Comparison of ENCODE assay signal across 29 mouse cellular contexts in the genomic region with DNA sequence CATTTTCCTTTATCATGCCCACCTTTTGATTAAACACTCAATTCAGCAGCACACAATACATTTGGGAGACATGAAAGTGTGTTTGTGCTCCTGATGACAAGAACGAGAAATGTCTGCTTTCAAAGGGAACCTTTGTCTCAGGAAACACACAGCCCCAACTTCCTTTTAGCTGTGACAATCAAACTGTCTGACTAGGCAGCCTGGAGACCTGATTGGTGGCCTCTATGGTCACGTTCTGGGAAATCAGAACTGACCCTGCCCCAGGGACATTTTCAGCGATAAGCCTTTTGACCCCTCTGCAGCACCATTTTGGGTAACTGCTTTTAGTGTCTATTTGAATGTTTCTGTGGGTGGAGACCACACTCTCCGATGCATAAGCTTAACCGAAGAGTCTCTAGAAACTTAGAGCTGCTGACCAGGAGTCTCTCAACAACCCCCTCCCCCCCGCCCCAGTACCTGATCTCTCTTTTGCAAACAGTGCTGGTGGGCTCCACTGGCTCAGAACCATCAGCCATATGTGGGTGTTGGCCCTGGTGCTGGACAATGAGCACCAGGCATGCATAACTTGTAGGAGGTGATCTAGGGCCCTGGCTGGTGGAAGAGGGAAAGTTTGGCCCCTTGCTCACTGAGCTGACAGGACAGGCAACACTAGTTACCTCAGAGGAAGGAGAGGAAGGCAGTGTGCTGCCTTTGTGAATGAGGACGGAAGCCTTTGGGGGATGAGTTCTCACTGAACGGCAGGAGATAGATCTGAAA. TPM values are rescaled to one million over a fixed set of nuclear protein-coding genes. Genes with fewer than 3 reads are reported as not detected.
DNase-seq lines count a peak whose midpoint lies in the region; ATAC-seq and TF ChIP-seq lines count a peak whose summit lies in the region.
"Had no signal": no experiment of that assay in that cellular context is flagged by ENCODE, and none has a peak within 500 bp of the region (broad histone marks: within the 10 kb centered on the region; RNA-seq: fewer than 3 reads in every experiment).

No protein-coding gene starts in this region.

- in situ Hi-C loops in Patski (cut with MboI; ENCODE audit: low pct_unique_long_range_greater_than_20kb) = no loop called here

- 31% methylated on average over 8 of the region's 8 CpGs for WGBS in kidney, postnatal 0 days

- TF ChIP-seq CTCF in kidney, postnatal 0 days (IDR thresholded peaks at IDR 0.05; ENCODE audit: low read depth) = no peak
- TF ChIP-seq CTCF in Patski (IDR thresholded peaks at IDR 0.05) = no peak

- H3K4me3 ChIP-seq in kidney, postnatal 0 days (replicated peaks; ENCODE audit: low read depth, low read length) = no peak overlapping the region
- H3K4me3 ChIP-seq in megakaryocyte, embryonic 14.5 days (replicated peaks) = peak overlapping the region; percentile 15
- H3K4me3 ChIP-seq: hindbrain, embryonic 15.5 days; intestine, embryonic 15.5 days; midbrain, embryonic 15.5 days had no signal

- CTCF ChIA-PET in Patski (lab: Charles Lee) = interaction anchor here (0.8 to 2.5 kb wide), 7 partner anchors 9 to 18 kb away, joined by 3 to 9 read pairs (median 4); no protein-coding TSS in a partner anchor

- H3K27ac ChIP-seq in kidney, postnatal 0 days = peak overlapping the region; percentile 56
- H3K27ac ChIP-seq: hindbrain, embryonic 15.5 days; intestine, embryonic 15.5 days; midbrain, embryonic 15.5 days had no signal

- intact Hi-C loops in gastrocnemius, postnatal 36 days (cut with DNase I) = no loop called here

- no peaks in the 10 kb centered on the region for H3K27me3 ChIP-seq in kidney, postnatal 0 days (ENCODE audit: insufficient read depth, low read length)
- no peaks in the 10 kb centered on the region for H3K27me3 ChIP-seq in Patski
- peaks cover 25% of the 10 kb centered on the region for H3K27me3 ChIP-seq in megakaryocyte, embryonic 14.5 days (replicated peaks)
- H3K27me3 ChIP-seq: hindbrain, embryonic 15.5 days; intestine, embryonic 15.5 days; midbrain, embryonic 15.5 days had no signal

- no peaks in the 10 kb centered on the region for H3K9me3 ChIP-seq in kidney, postnatal 0 days (replicated peaks; ENCODE audit: low read length)
- no peaks in the 10 kb centered on the region for H3K9me3 ChIP-seq in megakaryocyte, embryonic 14.5 days
- H3K9me3 ChIP-seq: hindbrain, embryonic 15.5 days; intestine, embryonic 15.5 days; midbrain, embryonic 15.5 days had no signal

- H3K4me1 ChIP-seq in kidney, postnatal 0 days (replicated peaks; ENCODE audit: insufficient read depth, low read length) = no peaks in the 10 kb centered on the region; the same call in 1 of the 2 replicates
- peaks cover 16% of the 10 kb centered on the region for H3K4me1 ChIP-seq in megakaryocyte, embryonic 14.5 days
- H3K4me1 ChIP-seq: intestine, embryonic 15.5 days; midbrain, embryonic 15.5 days had no signal

- H3K36me3 ChIP-seq in kidney, postnatal 0 days (ENCODE audit: insufficient read depth, low read length) = no peaks in the 10 kb centered on the region
- H3K36me3 ChIP-seq in megakaryocyte, embryonic 14.5 days (replicated peaks; ENCODE audit: low read length) = no peaks in the 10 kb centered on the region
- H3K36me3 ChIP-seq: hindbrain, embryonic 15.5 days; intestine, embryonic 15.5 days; midbrain, embryonic 15.5 days had no signal

- POLR2A ChIA-PET in Patski (lab: Charles Lee) = interaction anchor here (0.9 kb wide), 1 partner anchor 14 kb away, joined by 3 read pairs; no protein-coding TSS in a partner anchor

- H3K9ac ChIP-seq in kidney, postnatal 0 days (ENCODE audit: low read depth, low read length) = no peak overlapping the region
- H3K9ac ChIP-seq: hindbrain, embryonic 15.5 days; intestine, embryonic 15.5 days; midbrain, embryonic 15.5 days had no signal

- DNase-seq in frontal cortex, postnatal 14 days (ENCODE audit: low spot score in 2 of 2) = no peak
- DNase-seq in kidney, postnatal 0 days (ENCODE audit: low spot score) = peak; percentile 75
- no peak for DNase-seq in kidney, adult 11 months
- DNase-seq in Patski (ENCODE audit: low read depth, low spot score) = no peak
- no peak for DNase-seq in gastrocnemius, postnatal 36 days
- DNase-seq: adrenal gland, postnatal 25 days; B cell, adult 2 months; cerebellum, adult 11 months; cerebellum, postnatal 10 days; embryo, embryonic 11 days; gastrocnemius, postnatal 10 days; right cerebral cortex, postnatal 25 days; thymus, adult 18-20 months had no signal

- peak overlapping the region; percentile 21; the same call in 1 of the 2 replicates for H3K4me2 ChIP-seq in kidney, postnatal 0 days (ENCODE audit: low read length)
- H3K4me2 ChIP-seq: hindbrain, embryonic 15.5 days; intestine, embryonic 15.5 days; midbrain, embryonic 15.5 days had no signal

- 0 out of 2 replicates have a peak, but pooled peaks have one; percentile 4 for ATAC-seq in frontal cortex, adult (ENCODE audit: low TSS enrichment)
- peak; percentile 86 for ATAC-seq in kidney, postnatal 0 days (replicated peaks; ENCODE audit: low FRiP score, low read depth)
- peak; percentile 73 for ATAC-seq in Patski
- ATAC-seq: intestine, embryonic 15.5 days; lung, postnatal 0 days; midbrain, embryonic 15.5 days had no signal

RNA-seq across cellular contexts. Expression of a gene that starts 13.0 kb away (rescaled TPM):
- not detected in 2 replicates for polyA plus RNA-seq in kidney, postnatal 0 days (2015; fragmentation: Nextera tagmentation; extraction: Ambion mirVana)
- 0.03 TPM for polyA plus RNA-seq in Patski (2021)
- not detected in 2 replicates for polyA plus RNA-seq in megakaryocyte, embryonic 14.5 days (2012; ENCODE audit: insufficient read depth, low replicate concordance)
- total RNA-seq in gastrocnemius, postnatal 36 days (2021) = not detected
- total RNA-seq: adrenal gland, postnatal 25 days; gastrocnemius, postnatal 10 days; heart, adult 8-10 months; layer of hippocampus, adult 8-10 months; left cerebral cortex, postnatal 25 days; neutrophil, adult 5-6 weeks had no signal
- polyA plus RNA-seq: forebrain, embryonic 11.5 days; frontal cortex, adult 2 months; heart, postnatal 0 days; hindbrain, embryonic 15.5 days; midbrain, embryonic 15.5 days; spleen, adult 2 months; stomach, embryonic 14.5 days had no signal

RNA-seq across cellular contexts. Expression of a gene that starts 22.7 kb away (rescaled TPM):
- not detected in 2 replicates for polyA plus RNA-seq in kidney, postnatal 0 days (2015; fragmentation: Nextera tagmentation; extraction: Ambion mirVana)
- polyA plus RNA-seq in Patski (2021) = 0.44 TPM
- polyA plus RNA-seq in megakaryocyte, embryonic 14.5 days (2012; ENCODE audit: insufficient read depth, low replicate concordance) = not detected in 2 replicates
- total RNA-seq in gastrocnemius, postnatal 36 days (2021) = not detected
- polyA plus RNA-seq: forebrain, embryonic 11.5 days; frontal cortex, adult 2 months; heart, postnatal 0 days; hindbrain, embryonic 15.5 days; intestine, embryonic 15.5 days; liver, embryonic 16.5 days; lung, postnatal 0 days; midbrain, embryonic 15.5 days; spleen, adult 2 months; stomach, embryonic 14.5 days had no signal

RNA-seq across cellular contexts. Expression of a gene that starts 57.0 kb away (rescaled TPM):
- 0.63 and 1.2 TPM in 2 replicates for polyA plus RNA-seq in kidney, postnatal 0 days (2015; fragmentation: Nextera tagmentation; extraction: Ambion mirVana)
- not detected for polyA plus RNA-seq in Patski (2021)
- not detected in 2 replicates for polyA plus RNA-seq in megakaryocyte, embryonic 14.5 days (2012; ENCODE audit: insufficient read depth, low replicate concordance)
- under 1 TPM; 0.39 to 0.82 TPM for total RNA-seq in gastrocnemius, postnatal 36 days (2021)
- total RNA-seq: neutrophil, adult 5-6 weeks had no signal

RNA-seq across cellular contexts. Expression of a gene that starts 58.2 kb away (rescaled TPM):
- polyA plus RNA-seq in kidney, postnatal 0 days (2015; fragmentation: Nextera tagmentation; extraction: Ambion mirVana) = 0.08 and 0.11 TPM in 2 replicates
- polyA plus RNA-seq in Patski (2021) = 2.9 TPM
- polyA plus RNA-seq in megakaryocyte, embryonic 14.5 days (2012; ENCODE audit: insufficient read depth, low replicate concordance) = not detected in 2 replicates
- under 1 TPM in 1 of 2 experiments, not detected in 1; 0.46 TPM for total RNA-seq in gastrocnemius, postnatal 36 days (2021)
- total RNA-seq: adrenal gland, postnatal 25 days; heart, adult 8-10 months; neutrophil, adult 5-6 weeks had no signal
- polyA plus RNA-seq: forebrain, embryonic 11.5 days; midbrain, embryonic 15.5 days; spleen, adult 2 months; stomach, embryonic 14.5 days had no signal

Comparison
In these comparisons a context has a peak if more than half of its experiments do, and no peak if none do; other contexts are left out.
1. ATAC-seq: peak in every context shown above with its lines; median percentile 86 in kidney, postnatal 0 days; 73 in Patski; 4 in frontal cortex, adult.